Mouse (Mus musculus) midbrain, embryonic 13.5 days (tissue): Measurements from ENCODE around the gene 2610002M06Rik. TPM values are rescaled to one million over a fixed set of nuclear protein-coding genes. Genes with fewer than 3 reads are reported as not detected.

Experiments used
- polyA plus RNA-seq: library from polyadenylated mRNA; unstranded; fragments of >200 nt; fragmentation: Nextera tagmentation; extraction: Ambion mirVana; gene quantifications from 2 replicates; pipeline ENCODE4 v1.2.1, GENCODE M21; 2015

The 2610002M06Rik gene
- polyA plus RNA-seq, 1 experiment from 2014 or later = 12.2 TPM

Other genes starting within 250 kb of the 2610002M06Rik start
- not detected in 2 replicates for gene Tbx22, start 148.4 kb downstream of the 2610002M06Rik start, polyA plus RNA-seq
- 0.34 TPM in 1 of 2 replicates, not detected in the other for gene Tent5d, start 23.7 kb downstream of the 2610002M06Rik start, polyA plus RNA-seq
- gene Gm732, start 132.1 kb upstream of the 2610002M06Rik start, polyA plus RNA-seq = not detected in 2 replicates